Mouse (Mus musculus) limb, embryonic 10.5 days (tissue): ENCODE measurements at regions not wholly inside any gene's neighbourhood (a gene's known extent, or its start where the extent isn't known, plus 50 kb on each side); places are given as distances from the start of the nearest gene placed in this dataset.
A peak's percentile ranks its signal among the peaks of the same experiment; 100 is the strongest.

Experiments used
- DNase-seq: peaks from one replicate; pipeline ENCODE4 v3.0.0-alpha.2; 2017; ENCODE audit warnings: low spot score
- H3K27ac ChIP-seq: fragments of 300-500 bp; sonication (generic); 2 replicates; pipeline ENCODE4 v1.5.1; 2016; ENCODE audit warnings: mild to moderate bottlenecking
- H3K27me3 ChIP-seq: fragments of 300-500 bp; sonication (generic); 2 replicates; pipeline ENCODE4 v1.6.1; 2016; ENCODE audit warnings: low read depth, mild to moderate bottlenecking; ENCODE audit not compliant: poor library complexity, severe bottlenecking
- H3K36me3 ChIP-seq: fragments of 300-500 bp; sonication (generic); 2 replicates; pipeline ENCODE4 v1.6.1; 2016; ENCODE audit warnings: mild to moderate bottlenecking, moderate library complexity
- H3K4me1 ChIP-seq: fragments of 300-500 bp; sonication (generic); 2 replicates; pipeline ENCODE4 v1.6.1; 2016
- H3K4me3 ChIP-seq: fragments of 300-500 bp; sonication (generic); 2 replicates; pipeline ENCODE4 v1.5.1; 2016; ENCODE audit warnings: mild to moderate bottlenecking, moderate library complexity
- H3K9me3 ChIP-seq: fragments of 300-500 bp; sonication (generic); replicated peaks from 2 replicates; pipeline ENCODE4 v1.6.1; 2016; ENCODE audit warnings: mild to moderate bottlenecking
- WGBS: fragments of 180-500 bp; shearing (Covaris S2); methylation state at CpG from one replicate; pipeline ENCODE4 v1.1.7; 2016; 5-methylcytosine and 5-hydroxymethylcytosine counted together

DNA sequence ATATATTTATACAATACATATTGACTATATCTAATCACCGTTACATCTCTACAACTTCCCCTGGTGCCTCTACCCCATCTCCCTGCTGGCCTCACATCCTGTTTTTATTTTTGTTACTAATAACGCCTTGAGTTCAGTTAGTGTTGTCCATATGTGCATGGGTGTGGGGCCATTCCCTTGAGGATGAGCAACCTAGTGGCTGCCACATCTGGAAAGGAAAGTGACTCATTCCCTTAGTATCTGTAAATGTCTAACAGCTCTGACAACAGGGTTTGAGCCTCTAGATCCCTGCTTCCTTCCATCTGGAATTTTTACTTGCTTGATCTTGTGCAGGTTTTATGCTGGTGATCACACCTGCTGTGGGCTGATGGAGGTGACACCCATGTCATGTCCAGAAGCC lies 333.2 kb upstream of the Mctp2 start:
- 86% methylated on average over 2 of the region's 2 CpGs for WGBS
- no peak for DNase-seq
- no peaks in the 10 kb centered on the region for H3K9me3 ChIP-seq
- H3K4me3 ChIP-seq, result no peak overlapping the region
- H3K36me3 ChIP-seq, result no peaks in the 10 kb centered on the region
- H3K27ac ChIP-seq, result no peak overlapping the region
- no peaks in the 10 kb centered on the region for H3K27me3 ChIP-seq
- no peaks in the 10 kb centered on the region for H3K4me1 ChIP-seq

DNA sequence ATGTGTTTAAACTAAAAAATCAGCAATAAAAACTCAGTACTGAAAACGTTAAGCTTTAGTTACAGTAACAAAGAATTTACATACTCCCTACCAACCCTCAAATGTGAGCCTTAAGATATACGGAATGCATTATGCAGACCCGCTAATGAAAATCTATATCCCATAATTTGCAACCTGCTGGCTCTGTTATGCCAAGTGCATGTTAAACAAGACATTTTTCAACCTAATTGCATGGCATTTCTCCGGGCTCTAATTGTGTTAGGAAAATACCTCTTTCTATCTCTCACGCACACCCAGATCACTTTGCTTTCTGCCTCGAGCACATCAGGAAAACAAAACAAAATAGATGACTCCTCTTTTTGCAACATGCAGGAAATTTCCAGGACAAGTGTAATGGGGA lies 368.6 kb upstream of the Mctp2 start:
- no peaks in the 10 kb centered on the region for H3K27me3 ChIP-seq
- no peak overlapping the region for H3K27ac ChIP-seq
- DNase-seq, result no peak
- no peaks in the 10 kb centered on the region for H3K9me3 ChIP-seq
- H3K4me1 ChIP-seq, result no peaks in the 10 kb centered on the region
- H3K36me3 ChIP-seq, result no peaks in the 10 kb centered on the region
- no peak overlapping the region for H3K4me3 ChIP-seq
- 90% methylated on average over 6 of the region's 6 CpGs for WGBS

DNA sequence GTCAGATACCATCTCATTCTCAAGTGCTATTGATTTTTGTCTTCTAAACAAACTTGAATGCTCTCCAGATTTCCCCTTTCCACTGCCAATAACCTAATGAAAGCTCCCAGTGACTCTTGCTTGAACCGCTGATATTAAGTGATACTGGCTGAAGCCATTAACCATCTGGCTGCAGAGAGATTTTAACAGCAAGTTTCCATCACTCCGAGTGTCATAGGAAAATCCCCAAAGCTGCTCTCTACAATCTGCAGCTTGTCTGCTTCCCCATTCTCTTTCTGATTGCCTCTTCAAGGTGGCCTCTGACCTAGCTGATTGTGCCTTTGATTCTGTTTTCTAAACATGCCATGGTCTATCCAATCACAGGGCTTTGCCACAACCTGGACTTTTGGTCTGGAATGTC lies 379.4 kb upstream of the Mctp2 start:
- no peaks in the 10 kb centered on the region for H3K36me3 ChIP-seq
- H3K4me1 ChIP-seq, result no peaks in the 10 kb centered on the region
- no peak overlapping the region for H3K4me3 ChIP-seq
- WGBS, result 61% methylated on average over 2 of the region's 2 CpGs
- no peaks in the 10 kb centered on the region for H3K27me3 ChIP-seq
- H3K27ac ChIP-seq, result no peak overlapping the region
- no peaks in the 10 kb centered on the region for H3K9me3 ChIP-seq
- no peak for DNase-seq

DNA sequence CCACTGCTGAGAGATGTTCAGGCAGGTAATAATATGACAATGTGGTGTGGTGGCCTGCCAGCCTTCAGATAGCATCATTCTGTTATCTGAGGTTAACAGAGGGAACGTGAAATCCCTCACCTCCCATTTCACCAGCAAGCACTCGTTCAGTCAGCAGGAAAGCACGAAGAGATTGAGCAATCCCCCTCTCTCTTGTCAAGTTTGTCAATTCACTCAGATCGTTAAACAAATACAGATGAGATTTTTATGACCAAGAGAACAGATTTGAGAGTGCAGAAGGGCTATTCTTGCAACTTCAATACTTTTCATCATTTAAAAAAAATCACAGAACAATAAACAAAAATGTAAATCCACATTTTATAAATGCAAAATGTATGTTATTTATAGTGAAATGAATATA lies 380.9 kb upstream of the Mctp2 start:
- H3K27ac ChIP-seq, result no peak overlapping the region
- no peaks in the 10 kb centered on the region for H3K4me1 ChIP-seq
- H3K27me3 ChIP-seq, result no peaks in the 10 kb centered on the region
- H3K4me3 ChIP-seq, result no peak overlapping the region
- DNase-seq, result no peak
- 60% methylated on average over 4 of the region's 4 CpGs for WGBS
- no peaks in the 10 kb centered on the region for H3K36me3 ChIP-seq
- H3K9me3 ChIP-seq, result no peaks in the 10 kb centered on the region

DNA sequence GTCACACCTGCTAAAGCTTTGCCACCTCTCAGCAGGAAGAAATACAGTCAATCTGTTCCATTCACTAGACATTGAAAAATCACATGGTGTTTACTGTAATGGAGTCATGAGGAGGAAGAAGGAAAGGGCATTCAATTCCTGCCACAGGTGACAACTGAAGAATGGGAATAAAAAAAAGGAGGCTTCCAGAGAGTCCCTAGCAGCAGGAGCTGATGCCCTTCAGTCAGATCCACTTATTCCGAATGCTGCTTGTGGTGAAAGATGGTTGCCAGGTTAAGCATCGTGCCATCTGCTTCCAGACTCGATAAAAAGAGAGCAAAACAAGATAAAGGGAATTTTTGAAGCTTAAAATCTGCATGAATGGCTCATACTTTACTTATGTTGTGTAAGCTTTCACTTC lies 385.0 kb upstream of the Mctp2 start:
- Histone ChIP-seq H3K4me3 (no peak overlapping the region), H3K4me1 (no peaks in the 10 kb centered on the region), H3K27me3 (no peaks in the 10 kb centered on the region), H3K27ac (no peak overlapping the region), H3K9me3 (no peaks in the 10 kb centered on the region), H3K36me3 (no peaks in the 10 kb centered on the region)
- WGBS, result 89% methylated on average over 3 of the region's 3 CpGs
- DNase-seq, result no peak

DNA sequence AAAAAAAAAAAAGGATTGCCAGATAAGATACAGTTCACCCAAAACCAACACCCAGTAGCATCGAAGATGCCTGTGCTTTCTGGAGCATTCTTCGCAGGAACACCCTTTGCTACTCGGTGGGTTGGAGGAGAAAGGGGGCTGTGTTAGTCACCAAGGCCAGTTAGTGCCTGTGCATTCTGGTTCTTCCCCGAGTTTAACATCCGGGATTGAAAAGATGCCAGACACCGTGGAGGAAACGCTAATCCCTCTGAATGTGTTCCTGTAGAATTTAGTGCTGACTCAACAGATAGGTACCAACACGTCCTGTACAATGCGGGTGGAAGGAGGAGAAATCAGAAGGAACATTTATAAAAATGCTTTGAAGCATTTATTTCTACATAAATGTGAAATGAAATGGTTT lies 385.5 kb upstream of the Mctp2 start:
- 87% methylated on average over 9 of the region's 9 CpGs for WGBS
- no peaks in the 10 kb centered on the region for H3K9me3 ChIP-seq
- H3K27ac ChIP-seq, result no peak overlapping the region
- no peak overlapping the region for H3K4me3 ChIP-seq
- no peak for DNase-seq
- no peaks in the 10 kb centered on the region for H3K36me3 ChIP-seq
- H3K4me1 ChIP-seq, result 0 out of 2 replicates have a peak, but pooled peaks cover 3% of the 10 kb centered on the region
- H3K27me3 ChIP-seq, result no peaks in the 10 kb centered on the region

DNA sequence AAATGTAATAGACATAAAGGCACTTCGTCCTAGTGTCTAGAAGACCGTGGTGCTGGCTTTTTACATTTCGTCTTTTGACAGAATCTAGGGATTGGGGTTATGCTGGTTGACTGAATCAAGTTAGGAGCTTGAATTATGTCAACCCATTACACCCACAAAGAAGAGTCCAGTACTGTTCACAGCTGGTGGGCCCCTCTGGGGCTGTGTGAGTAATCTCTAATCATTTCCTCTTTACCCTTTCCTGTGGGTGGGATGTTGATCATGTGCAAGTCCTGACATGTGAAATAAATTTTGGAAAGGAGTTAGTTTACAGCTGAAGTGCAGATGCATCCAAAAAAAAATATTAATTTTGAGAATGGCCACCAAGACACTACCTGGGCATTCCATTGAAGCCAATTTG lies 390.3 kb upstream of the Mctp2 start:
- no peak for DNase-seq
- 88% methylated on average over 3 of the region's 3 CpGs for WGBS

DNA sequence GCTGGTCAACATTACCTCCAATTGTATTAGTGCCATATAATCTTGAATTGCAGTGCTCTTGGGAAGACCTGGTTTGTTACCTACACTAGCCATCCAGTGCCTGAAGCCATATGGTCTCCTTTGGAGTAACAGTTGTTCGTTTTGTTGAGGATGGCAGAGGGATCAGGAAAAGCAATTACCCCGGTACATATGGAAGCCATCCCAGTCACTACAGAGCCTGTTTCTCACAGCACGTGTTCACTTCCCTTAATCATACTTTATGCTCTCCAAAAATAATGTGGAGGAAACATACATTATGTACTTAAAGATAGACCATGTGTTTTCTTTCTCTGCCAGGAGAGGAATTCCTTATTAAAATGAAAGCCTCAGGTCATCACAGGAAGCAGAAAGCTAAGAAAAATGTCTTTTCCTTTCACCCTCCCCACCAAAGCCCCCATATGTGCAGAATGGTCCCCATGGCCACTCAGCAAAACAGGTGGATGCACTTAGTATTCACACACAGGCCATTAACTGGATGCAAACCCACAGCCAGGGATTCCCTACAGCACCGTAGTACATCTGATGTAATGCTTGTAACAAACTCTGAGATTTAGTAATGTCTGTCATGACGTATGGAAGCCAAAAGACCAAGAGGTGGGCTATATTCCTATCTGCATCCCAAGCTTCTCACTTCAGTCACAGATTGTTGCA lies 397.4 kb upstream of the Mctp2 start:
- Histone ChIP-seq H3K4me1 (0 out of 2 replicates have a peak, but pooled peaks cover 5% of the 10 kb centered on the region), H3K4me3 (no peak overlapping the region), H3K9me3 (no peaks in the 10 kb centered on the region), H3K27ac (no peak overlapping the region), H3K27me3 (no peaks in the 10 kb centered on the region), H3K36me3 (no peaks in the 10 kb centered on the region)
- DNase-seq, result no peak
- WGBS, result 57% methylated on average over 5 of the region's 5 CpGs

More for the DNA sequence above, 390.3 kb upstream of the Mctp2 start:
- Histone ChIP-seq H3K9me3 (no peaks in the 10 kb centered on the region), H3K27ac (no peak overlapping the region), H3K27me3 (no peaks in the 10 kb centered on the region), H3K4me3 (no peak overlapping the region), H3K4me1 (0 out of 2 replicates have a peak, but pooled peaks cover 3% of the 10 kb centered on the region), H3K36me3 (no peaks in the 10 kb centered on the region)

DNA sequence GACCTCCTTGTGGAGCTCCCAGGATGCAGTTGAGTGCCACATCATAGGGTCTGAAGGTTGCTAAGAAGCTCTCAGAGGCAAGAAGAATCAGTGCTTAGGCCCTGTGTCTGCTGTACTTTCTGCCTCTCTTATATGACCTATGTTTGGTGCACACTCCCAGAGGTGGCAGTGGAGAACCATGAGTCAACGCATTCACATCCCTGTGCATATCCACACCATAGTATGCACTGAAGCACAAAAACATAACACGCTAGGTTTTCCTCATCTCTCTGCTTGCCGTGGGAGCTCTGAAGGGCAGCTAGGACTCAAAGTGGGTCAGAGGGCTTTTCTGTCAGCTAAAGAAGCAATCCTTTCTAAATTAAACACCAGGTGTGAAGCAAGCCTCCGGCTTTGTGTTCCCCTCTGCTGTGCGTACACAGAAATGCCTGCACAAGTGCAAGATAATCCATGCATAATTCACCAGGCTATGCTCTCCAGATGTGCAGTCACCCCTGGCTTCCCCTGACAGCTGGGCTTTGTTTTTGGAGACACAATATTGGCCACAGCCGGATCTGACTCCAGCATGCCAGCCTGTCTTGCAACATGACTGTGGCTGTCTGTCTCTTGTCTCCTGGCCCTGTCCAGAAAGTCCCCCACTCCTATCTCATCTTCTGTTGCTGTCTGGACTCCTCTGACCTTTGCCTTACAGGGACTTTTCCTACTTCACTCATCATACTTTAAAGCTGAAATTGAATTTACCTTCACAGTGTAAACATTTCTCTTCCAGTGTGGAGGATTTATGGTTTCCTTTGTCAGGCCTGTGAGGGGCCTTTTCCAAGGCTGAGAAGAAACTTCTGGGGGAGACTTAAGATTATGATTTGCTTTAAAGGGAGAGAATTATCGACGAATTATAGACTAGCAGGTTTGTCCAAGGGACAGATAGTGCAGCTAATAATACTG lies 405.1 kb upstream of the Mctp2 start:
- 64% methylated on average over 8 of the region's 8 CpGs for WGBS
- Histone ChIP-seq H3K27me3 (no peaks in the 10 kb centered on the region), H3K27ac (peak overlapping the region; percentile 67), H3K36me3 (no peaks in the 10 kb centered on the region), H3K9me3 (no peaks in the 10 kb centered on the region), H3K4me1 (peaks cover 15% of the 10 kb centered on the region), H3K4me3 (no peak overlapping the region)
- DNase-seq, result peak; percentile 44

DNA sequence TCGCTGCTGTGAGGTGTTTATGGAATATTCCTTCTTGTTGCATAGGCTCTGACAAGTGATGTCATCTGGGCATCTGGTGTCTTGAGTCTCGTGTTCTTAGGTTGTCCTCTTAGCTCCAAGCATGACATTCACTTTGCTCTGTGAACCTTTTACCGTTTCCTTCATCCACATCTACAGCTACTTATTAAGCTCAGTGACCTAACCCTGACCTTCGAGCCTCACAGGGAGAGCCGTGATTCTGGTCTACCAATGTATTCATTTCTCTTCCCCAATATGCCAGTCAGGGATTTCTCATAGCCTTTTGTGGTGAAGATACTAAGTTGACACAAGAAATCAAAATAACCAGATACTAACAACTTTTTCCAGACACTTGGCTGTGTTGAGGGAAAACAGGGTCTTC lies 409.0 kb upstream of the Mctp2 start:
- H3K27me3 ChIP-seq, result no peaks in the 10 kb centered on the region
- H3K4me3 ChIP-seq, result no peak overlapping the region
- no peak for DNase-seq
- no peaks in the 10 kb centered on the region for H3K9me3 ChIP-seq
- WGBS, result 77% methylated on average over 5 of the region's 5 CpGs
- H3K4me1 ChIP-seq, result peaks cover 15% of the 10 kb centered on the region
- no peak overlapping the region for H3K27ac ChIP-seq
- H3K36me3 ChIP-seq, result no peaks in the 10 kb centered on the region

DNA sequence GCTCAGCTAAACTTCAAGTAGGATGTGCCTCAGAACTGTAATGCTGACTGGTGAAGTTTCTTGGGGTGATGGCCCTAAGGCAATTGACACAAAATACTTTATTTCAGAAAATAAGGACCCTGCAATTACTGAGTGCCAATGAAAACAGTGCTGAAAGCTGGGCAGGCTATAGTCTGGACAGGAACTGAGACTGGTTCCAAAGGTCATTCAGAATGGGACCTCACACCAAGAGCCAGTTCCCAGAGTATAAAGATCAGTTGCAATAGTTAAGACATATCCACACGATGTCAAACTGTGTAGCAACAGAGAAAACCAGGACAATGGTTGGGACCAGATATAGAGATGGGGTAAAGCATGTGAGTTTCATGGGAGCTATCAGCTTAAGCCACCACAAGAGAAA lies 409.6 kb upstream of the Mctp2 start:
- H3K9me3 ChIP-seq, result no peaks in the 10 kb centered on the region

DNA sequence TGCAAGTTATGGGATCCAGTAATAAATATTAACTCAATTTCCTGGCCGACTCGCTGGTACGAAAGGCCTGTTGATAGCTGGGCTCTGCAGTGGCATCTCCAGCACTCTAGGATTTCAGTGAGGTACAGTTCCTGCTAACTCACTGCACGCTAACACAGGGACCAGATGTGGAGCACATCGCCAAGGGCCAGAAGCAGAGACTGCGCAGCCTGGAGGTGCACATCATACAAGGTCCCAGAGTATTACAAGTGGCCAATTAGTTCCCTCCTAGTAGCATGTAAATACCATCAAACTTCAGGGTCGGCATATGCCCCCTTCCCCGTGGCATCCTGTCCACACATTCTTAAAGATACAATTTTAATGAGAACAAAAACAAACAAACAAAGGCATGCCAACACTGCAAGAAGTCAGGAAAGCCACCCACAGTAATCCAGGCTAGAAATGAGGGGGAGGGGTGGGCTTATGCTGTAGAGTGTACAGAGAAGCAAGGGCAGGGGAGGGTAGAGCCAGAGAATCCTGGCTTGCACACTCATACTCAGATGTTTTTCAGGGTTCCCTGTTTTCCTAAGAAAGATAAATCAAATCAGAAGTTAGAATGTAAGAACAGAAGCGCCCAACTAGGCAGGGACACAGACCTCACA lies 419.9 kb upstream of the Mctp2 start:
- no peaks in the 10 kb centered on the region for H3K36me3 ChIP-seq
- 41% methylated on average over 9 of the region's 9 CpGs for WGBS
- no peaks in the 10 kb centered on the region for H3K9me3 ChIP-seq
- peak overlapping the region; percentile 72 for H3K27ac ChIP-seq
- no peaks in the 10 kb centered on the region for H3K27me3 ChIP-seq
- peaks cover 17% of the 10 kb centered on the region for H3K4me1 ChIP-seq
- H3K4me3 ChIP-seq, result 0 out of 2 replicates have a peak overlapping the region, but pooled peaks have one; percentile 1
- peak; percentile 57 for DNase-seq

More for the DNA sequence above, 409.6 kb upstream of the Mctp2 start:
- peaks cover 13% of the 10 kb centered on the region for H3K4me1 ChIP-seq
- no peaks in the 10 kb centered on the region for H3K27me3 ChIP-seq
- no peak for DNase-seq
- no peaks in the 10 kb centered on the region for H3K36me3 ChIP-seq
- no peak overlapping the region for H3K27ac ChIP-seq
- 82% methylated on average over 1 of the region's 1 CpGs for WGBS
- H3K4me3 ChIP-seq, result no peak overlapping the region

DNA sequence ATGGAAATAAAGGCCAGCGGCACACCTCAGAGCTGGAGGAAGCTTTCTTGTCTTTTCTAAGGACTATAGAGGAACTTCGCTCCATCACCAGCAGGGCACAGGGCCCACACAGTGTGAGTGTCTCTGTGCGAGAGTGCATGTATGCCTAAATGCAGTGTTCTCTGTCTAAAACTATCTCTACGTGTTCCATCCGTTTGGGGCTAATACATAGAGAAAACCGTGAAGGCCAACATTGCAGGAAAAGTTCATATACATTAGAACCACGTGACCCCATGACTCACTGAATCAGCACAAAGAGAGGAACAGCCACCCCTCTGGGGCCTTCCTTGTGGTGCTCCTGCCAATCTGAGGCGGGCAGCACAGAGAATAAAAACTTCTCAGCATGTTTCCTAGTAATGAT lies 431.4 kb upstream of the Mctp2 start:
- Histone ChIP-seq H3K4me3 (no peak overlapping the region), H3K27me3 (0 out of 2 replicates have a peak, but pooled peaks cover 3% of the 10 kb centered on the region), H3K4me1 (peaks cover 15% of the 10 kb centered on the region), H3K9me3 (no peaks in the 10 kb centered on the region), H3K36me3 (no peaks in the 10 kb centered on the region), H3K27ac (peak overlapping the region; percentile 54)
- WGBS, result 86% methylated on average over 8 of the region's 8 CpGs
- no peak for DNase-seq
